Mouse (Mus musculus) hindbrain, embryonic 12.5 days (tissue): ENCODE data around the gene Fzr1. TPM values are rescaled to one million over a fixed set of nuclear protein-coding genes. Genes with fewer than 3 reads are reported as not detected.

Experiments used
- ATAC-seq: fragments of 200-750 bp; cut with Nextera tagmentation; 2 replicates; pipeline ENCODE4 v1.8.0; 2017; ENCODE audit warnings: moderate TSS enrichment; ENCODE audit not compliant: low FRiP score
- H3K27ac ChIP-seq: fragments of 300-500 bp; sonication (generic); 2 replicates; pipeline ENCODE4 v1.5.1; 2016; ENCODE audit warnings: mild to moderate bottlenecking
- H3K27me3 ChIP-seq: fragments of 300-500 bp; sonication (generic); 2 replicates; pipeline ENCODE4 v1.6.1; 2016; ENCODE audit warnings: mild to moderate bottlenecking
- H3K36me3 ChIP-seq: fragments of 300-500 bp; sonication (generic); 2 replicates; pipeline ENCODE4 v1.6.1; 2016; ENCODE audit warnings: mild to moderate bottlenecking
- H3K4me1 ChIP-seq: fragments of 300-500 bp; sonication (generic); 2 replicates; pipeline ENCODE4 v1.6.1; 2016
- H3K4me2 ChIP-seq: fragments of 300-500 bp; sonication (generic); replicated peaks from 2 replicates; pipeline ENCODE4 v1.6.1; 2016; ENCODE audit warnings: mild to moderate bottlenecking
- H3K4me3 ChIP-seq: fragments of 300-500 bp; sonication (generic); 2 replicates; pipeline ENCODE4 v1.5.1; 2016; ENCODE audit warnings: mild to moderate bottlenecking
- H3K9ac ChIP-seq: fragments of 300-500 bp; sonication (generic); 2 replicates; pipeline ENCODE4 v1.6.1; 2016; ENCODE audit warnings: mild to moderate bottlenecking, moderate library complexity
- H3K9me3 ChIP-seq: fragments of 300-500 bp; sonication (generic); replicated peaks from 2 replicates; pipeline ENCODE4 v1.6.1; 2016; ENCODE audit warnings: mild to moderate bottlenecking
- WGBS: fragments of 180-500 bp; shearing (Covaris S2); methylation state at CpG from one replicate; pipeline ENCODE4 v1.1.7; 2016; 5-methylcytosine and 5-hydroxymethylcytosine counted together
- polyA plus RNA-seq: library from polyadenylated mRNA; unstranded; fragments of >200 nt; fragmentation: Nextera tagmentation; extraction: Ambion mirVana; gene quantifications from 2 replicates; pipeline ENCODE4 v1.2.1, GENCODE M21; 2016

Gene Fzr1
- polyA plus RNA-seq, 1 experiment from 2014 or later, result 134 TPM

GRCm38 (mm10) chr10:81384605-81384982 is 6.3 kb upstream of the Fzr1 start:
- WGBS, result under 1% methylated on average over 19 of the region's 19 CpGs
- H3K27me3 ChIP-seq, result no peaks in the 10 kb centered on the region
- peaks cover 32% of the 10 kb centered on the region for H3K36me3 ChIP-seq
- H3K9me3 ChIP-seq, result no peaks in the 10 kb centered on the region
- H3K4me1 ChIP-seq, result peaks cover 15% of the 10 kb centered on the region
- peak overlapping the region; percentile 87 for H3K4me2 ChIP-seq
- H3K4me3 ChIP-seq, result peak overlapping the region; percentile 91
- H3K9ac ChIP-seq, result peak overlapping the region; percentile 79
- peak; percentile 30 for ATAC-seq
- H3K27ac ChIP-seq, result peak overlapping the region; percentile 77

- WGBS, result 9% methylated on average over 54 of the region's 54 CpGs
- peak within 1 kb of the TSS; percentile 87 for H3K4me2 ChIP-seq
Observed at GRCm38 (mm10) chr10:81383802-81384604, 5.7 kb upstream of the Fzr1 start, which contains the start of the genes Dohh and Gm48551. Gene Dohh, plus strand, starts transcription at chr10:81384428. Gene Gm48551, plus strand, starts transcription at chr10:81384466.

GRCm38 (mm10) chr10:81382039-81382438 is 3.7 kb upstream of the Fzr1 start:
- 77% methylated on average over 5 of the region's 5 CpGs for WGBS
- H3K4me3 ChIP-seq, result no peak overlapping the region
- H3K27me3 ChIP-seq, result no peaks in the 10 kb centered on the region
- no peak overlapping the region for H3K27ac ChIP-seq
- H3K4me2 ChIP-seq, result no peak overlapping the region
- H3K9ac ChIP-seq, result 0 out of 2 replicates have a peak overlapping the region, but pooled peaks have one; percentile 38
- peaks cover 25% of the 10 kb centered on the region for H3K4me1 ChIP-seq
- ATAC-seq, result no peak
- peaks cover 13% of the 10 kb centered on the region for H3K36me3 ChIP-seq
- H3K9me3 ChIP-seq, result no peaks in the 10 kb centered on the region

More at GRCm38 (mm10) chr10:81383802-81384604, 5.7 kb upstream of the Fzr1 start, which contains the start of the genes Dohh and Gm48551:
- peak within 1 kb of the TSS; percentile 79 for H3K9ac ChIP-seq
- peak; percentile 94 for ATAC-seq
- peak within 1 kb of the TSS; percentile 77 for H3K27ac ChIP-seq
- peaks cover 18% of the 10 kb centered on the region for H3K4me1 ChIP-seq
- no peaks in the 10 kb centered on the region for H3K9me3 ChIP-seq
- H3K27me3 ChIP-seq, result no peaks in the 10 kb centered on the region
- peak within 1 kb of the TSS; percentile 91 for H3K4me3 ChIP-seq
- peaks cover 32% of the 10 kb centered on the region for H3K36me3 ChIP-seq

- H3K4me2 ChIP-seq, result no peak overlapping the region
- ATAC-seq, result no peak
- peaks cover 6% of the 10 kb centered on the region; the same call in 1 of the 2 replicates for H3K36me3 ChIP-seq
- H3K27ac ChIP-seq, result no peak overlapping the region
- H3K4me1 ChIP-seq, result peaks cover 30% of the 10 kb centered on the region
- H3K4me3 ChIP-seq, result no peak overlapping the region
- no peaks in the 10 kb centered on the region for H3K27me3 ChIP-seq
- 93% methylated on average over 6 of the region's 6 CpGs for WGBS
- no peak overlapping the region for H3K9ac ChIP-seq
- H3K9me3 ChIP-seq, result no peaks in the 10 kb centered on the region
Observed at GRCm38 (mm10) chr10:81379809-81380378, 1.6 kb upstream of the Fzr1 start.

- ATAC-seq, result no peak
- Histone ChIP-seq H3K9ac (peak overlapping the region; percentile 43), H3K27me3 (no peaks in the 10 kb centered on the region), H3K4me3 (peak overlapping the region; percentile 88), H3K4me1 (peaks cover 27% of the 10 kb centered on the region), H3K4me2 (peak overlapping the region; percentile 82), H3K27ac (peak overlapping the region; percentile 77), H3K9me3 (no peaks in the 10 kb centered on the region), H3K36me3 (peaks cover 11% of the 10 kb centered on the region)
- 54% methylated on average over 3 of the region's 3 CpGs for WGBS
Observed at GRCm38 (mm10) chr10:81379183-81379553, 852 bp upstream of the Fzr1 start.

GRCm38 (mm10) chr10:81378553-81379182 is 352 bp upstream of the Fzr1 start:
- no peaks in the 10 kb centered on the region for H3K9me3 ChIP-seq
- peak overlapping the region; percentile 82 for H3K4me2 ChIP-seq
- peak; percentile 97 for ATAC-seq
- peaks cover 27% of the 10 kb centered on the region for H3K4me1 ChIP-seq
- no peaks in the 10 kb centered on the region for H3K27me3 ChIP-seq
- peak overlapping the region; percentile 77 for H3K27ac ChIP-seq
- peaks cover 16% of the 10 kb centered on the region for H3K36me3 ChIP-seq
- WGBS, result under 1% methylated on average over 44 of the region's 46 CpGs
- H3K9ac ChIP-seq, result peak overlapping the region; percentile 96
- peak overlapping the region; percentile 88 for H3K4me3 ChIP-seq

GRCm38 (mm10) chr10:81377362-81377664 is 1.0 kb downstream of the Fzr1 start:
- Histone ChIP-seq H3K4me2 (peak overlapping the region; percentile 82), H3K27ac (no peak overlapping the region), H3K4me3 (peak overlapping the region; percentile 88), H3K9me3 (no peaks in the 10 kb centered on the region), H3K4me1 (peaks cover 31% of the 10 kb centered on the region), H3K9ac (peak overlapping the region; percentile 96), H3K36me3 (peaks cover 30% of the 10 kb centered on the region), H3K27me3 (no peaks in the 10 kb centered on the region)
- ATAC-seq, result no peak
- 68% methylated on average over 2 of the region's 2 CpGs for WGBS

- Histone ChIP-seq H3K4me3 (peak overlapping the region; percentile 88), H3K27ac (no peak overlapping the region), H3K4me2 (peak overlapping the region; percentile 82), H3K9ac (peak overlapping the region; percentile 96), H3K4me1 (peaks cover 29% of the 10 kb centered on the region), H3K9me3 (no peaks in the 10 kb centered on the region), H3K36me3 (peaks cover 35% of the 10 kb centered on the region), H3K27me3 (no peaks in the 10 kb centered on the region)
- WGBS, result 40% methylated on average over 6 of the region's 6 CpGs
- ATAC-seq, result no peak
Observed at GRCm38 (mm10) chr10:81376561-81377361, 1.6 kb downstream of the Fzr1 start.

GRCm38 (mm10) chr10:81375322-81375721 is 3.0 kb downstream of the Fzr1 start:
- WGBS, result 93% methylated on average over 10 of the region's 10 CpGs
- H3K9ac ChIP-seq, result no peak overlapping the region
- H3K4me2 ChIP-seq, result no peak overlapping the region
- H3K36me3 ChIP-seq, result peaks cover 48% of the 10 kb centered on the region
- H3K4me3 ChIP-seq, result no peak overlapping the region
- H3K4me1 ChIP-seq, result peaks cover 29% of the 10 kb centered on the region
- no peaks in the 10 kb centered on the region for H3K9me3 ChIP-seq
- ATAC-seq, result no peak
- H3K27ac ChIP-seq, result no peak overlapping the region
- H3K27me3 ChIP-seq, result no peaks in the 10 kb centered on the region

- H3K27me3 ChIP-seq, result peaks cover 33% of the 10 kb centered on the region
- 68% methylated on average over 6 of the region's 6 CpGs for WGBS
- H3K27ac ChIP-seq, result 0 out of 2 replicates have a peak overlapping the region, but pooled peaks have one; percentile 40
- H3K36me3 ChIP-seq, result peaks cover 59% of the 10 kb centered on the region
- no peak overlapping the region for H3K4me3 ChIP-seq
- peaks cover 39% of the 10 kb centered on the region for H3K4me1 ChIP-seq
- no peak for ATAC-seq
- no peak overlapping the region for H3K4me2 ChIP-seq
- H3K9me3 ChIP-seq, result no peaks in the 10 kb centered on the region
- no peak overlapping the region for H3K9ac ChIP-seq
Observed at GRCm38 (mm10) chr10:81367207-81367495, 11.2 kb downstream of the Fzr1 start.

- peaks cover 33% of the 10 kb centered on the region for H3K27me3 ChIP-seq
- H3K4me1 ChIP-seq, result peaks cover 39% of the 10 kb centered on the region
- no peak for ATAC-seq
- no peaks in the 10 kb centered on the region for H3K9me3 ChIP-seq
- H3K4me3 ChIP-seq, result no peak overlapping the region
- no peak overlapping the region for H3K9ac ChIP-seq
- no peak overlapping the region for H3K4me2 ChIP-seq
- H3K36me3 ChIP-seq, result peaks cover 55% of the 10 kb centered on the region
- 72% methylated on average over 6 of the region's 6 CpGs for WGBS
- peak overlapping the region; percentile 40 for H3K27ac ChIP-seq
Observed at GRCm38 (mm10) chr10:81366477-81367206, 11.7 kb downstream of the Fzr1 start.
